ENCODE assay signal across 8 mouse cellular contexts in the genomic region with DNA sequence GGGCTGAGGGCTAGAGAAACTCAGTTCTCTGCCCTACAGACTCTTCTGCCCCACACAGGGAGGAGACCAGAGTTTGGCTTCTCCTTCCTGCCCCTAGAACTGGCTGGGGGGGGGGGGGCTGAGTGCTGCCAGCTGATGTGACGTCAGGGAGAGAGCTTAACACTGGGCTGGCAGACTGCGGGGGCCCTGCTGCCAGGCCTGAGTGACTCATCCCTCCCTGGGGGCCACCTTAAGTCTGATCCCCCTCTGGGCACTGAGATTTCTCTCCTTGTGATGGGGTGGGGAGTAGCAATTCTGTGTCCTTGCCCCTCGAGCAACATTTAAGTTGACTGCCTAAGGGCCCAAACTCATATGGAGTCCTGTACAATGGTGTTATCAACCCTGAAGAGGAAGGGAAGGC. TPM values are rescaled to one million over a fixed set of nuclear protein-coding genes. Genes with fewer than 3 reads are reported as not detected.
DNase-seq lines count a peak whose midpoint lies in the region; ATAC-seq and TF ChIP-seq lines count a peak whose summit lies in the region.

No protein-coding gene starts in this region.

- TF ChIP-seq POLR2A in cerebellum, adult 2 months (IDR thresholded peaks at IDR 0.05; ENCODE audit: borderline replicate concordance, insufficient read depth, low read length) = no peak

- 17% methylated on average over 3 of the region's 3 CpGs for WGBS in cerebellum, adult 2 months
- 72% methylated on average over 3 of the region's 3 CpGs for WGBS in limb, embryonic 11.5 days
- WGBS in stomach, embryonic 16.5 days = 55% methylated on average over 3 of the region's 3 CpGs

- H3K4me2 ChIP-seq in limb, embryonic 11.5 days (ENCODE audit: low read depth, severe bottlenecking) = peak overlapping the region; percentile 78; the same call in 1 of the 2 replicates
- H3K4me2 ChIP-seq in stomach, embryonic 16.5 days (ENCODE audit: low read depth, low read length) = peak overlapping the region; percentile 90

- peak overlapping the region; percentile 15 for H3K4me3 ChIP-seq in cerebellum, adult 2 months (replicated peaks; ENCODE audit: insufficient read depth, low read depth, low read length)
- peak overlapping the region; percentile 100 for H3K4me3 ChIP-seq in limb, embryonic 11.5 days (ENCODE audit: low read depth, low read length)
- peak overlapping the region; percentile 90 for H3K4me3 ChIP-seq in stomach, embryonic 16.5 days (replicated peaks; ENCODE audit: low read length)

- DNase-seq in cerebellum, adult 2 months = peak in 1 of 2 experiments; percentile 51
- DNase-seq in cerebellum, adult 9-11 months = no peak
- DNase-seq in right cerebral cortex, adult 18-20 months = peak; percentile 52
- no peak for DNase-seq in right cerebral cortex, postnatal 25 days
- DNase-seq in limb, embryonic 11.5 days (ENCODE audit: low spot score) = no peak
- DNase-seq in layer of hippocampus, adult 8-10 months (ENCODE audit: low spot score in 2 of 2) = no peak
- DNase-seq in frontal cortex, postnatal 25 days (ENCODE audit: low spot score in 2 of 2) = no peak

- no peaks in the 10 kb centered on the region for H3K27me3 ChIP-seq in cerebellum, adult 2 months (ENCODE audit: control insufficient read depth, insufficient read depth, low read length)
- no peaks in the 10 kb centered on the region for H3K27me3 ChIP-seq in limb, embryonic 11.5 days (ENCODE audit: control insufficient read depth, insufficient read depth, low read length)
- no peaks in the 10 kb centered on the region for H3K27me3 ChIP-seq in stomach, embryonic 16.5 days (ENCODE audit: control insufficient read depth, insufficient read depth, low read length)

- peaks cover 27% of the 10 kb centered on the region for H3K36me3 ChIP-seq in limb, embryonic 11.5 days (ENCODE audit: control insufficient read depth, insufficient read depth, low read length)
- peaks cover 26% of the 10 kb centered on the region for H3K36me3 ChIP-seq in stomach, embryonic 16.5 days (ENCODE audit: control insufficient read depth, insufficient read depth, low read length)

- peak overlapping the region; percentile 45; the same call in 1 of the 2 replicates for H3K27ac ChIP-seq in cerebellum, adult 2 months (ENCODE audit: insufficient read depth, low read length)
- no peak overlapping the region for H3K27ac ChIP-seq in limb, embryonic 11.5 days (replicated peaks; ENCODE audit: low read depth, low read length)
- no peak overlapping the region for H3K27ac ChIP-seq in stomach, embryonic 16.5 days (ENCODE audit: low read length)

- no peak for ATAC-seq in limb, embryonic 11.5 days (ENCODE audit: insufficient number of reproducible peaks, low FRiP score, low TSS enrichment, low read depth)
- ATAC-seq in stomach, embryonic 16.5 days (ENCODE audit: insufficient read depth, low FRiP score) = no peak

- H3K4me1 ChIP-seq in cerebellum, adult 2 months (ENCODE audit: control insufficient read depth, insufficient read depth, low read length) = peaks cover 15% of the 10 kb centered on the region
- H3K4me1 ChIP-seq in limb, embryonic 11.5 days (ENCODE audit: control insufficient read depth, insufficient read depth, low read length) = peaks cover 16% of the 10 kb centered on the region; the same call in 1 of the 2 replicates
- H3K4me1 ChIP-seq in stomach, embryonic 16.5 days (ENCODE audit: control insufficient read depth, insufficient read depth, low read length) = peaks cover 16% of the 10 kb centered on the region

- TF ChIP-seq CTCF in cerebellum, adult 2 months (IDR thresholded peaks at IDR 0.05; ENCODE audit: borderline replicate concordance, insufficient read depth, low read depth, low read length) = no peak

- H3K9ac ChIP-seq in limb, embryonic 11.5 days (ENCODE audit: low read length) = no peak overlapping the region
- peak overlapping the region; percentile 95 for H3K9ac ChIP-seq in stomach, embryonic 16.5 days (ENCODE audit: low read length)

- no peaks in the 10 kb centered on the region for H3K9me3 ChIP-seq in limb, embryonic 11.5 days (ENCODE audit: control insufficient read depth, low read length)
- H3K9me3 ChIP-seq in stomach, embryonic 16.5 days (replicated peaks; ENCODE audit: control insufficient read depth, low read length) = no peaks in the 10 kb centered on the region

RNA-seq across cellular contexts. Expression of gene Ankrd52, which starts 1.5 kb away (rescaled TPM):
- 40.6 and 41.6 TPM in 2 replicates for polyA plus RNA-seq in cerebellum, adult 2 months (2012; rRNA removed)
- 12.0 and 12.8 TPM in 2 replicates for polyA plus RNA-seq in limb, embryonic 11.5 days (2014; fragmentation: Nextera tagmentation; extraction: Ambion mirVana)
- 8.4 and 10.0 TPM in 2 replicates for polyA plus RNA-seq in stomach, embryonic 16.5 days (2015; fragmentation: Nextera tagmentation; extraction: Ambion mirVana)
- total RNA-seq in layer of hippocampus, adult 8-10 months (2022) = 10 to 100 TPM; 46.3 to 57.3 (median 50.2) TPM

RNA-seq across cellular contexts. Expression of gene Coq10a, which starts 9.7 kb away (rescaled TPM):
- polyA plus RNA-seq in cerebellum, adult 2 months (2012; rRNA removed) = 115 and 117 TPM in 2 replicates
- polyA plus RNA-seq in limb, embryonic 11.5 days (2014; fragmentation: Nextera tagmentation; extraction: Ambion mirVana) = 8.5 and 11.0 TPM in 2 replicates
- 3.4 and 3.5 TPM in 2 replicates for polyA plus RNA-seq in stomach, embryonic 16.5 days (2015; fragmentation: Nextera tagmentation; extraction: Ambion mirVana)
- 10 to 100 TPM; 47.5 to 57.4 (median 51.9) TPM for total RNA-seq in layer of hippocampus, adult 8-10 months (2022)

RNA-seq across cellular contexts. Expression of gene Slc39a5, which starts 22.6 kb away (rescaled TPM):
- 0.13 TPM in 1 of 2 replicates, not detected in the other for polyA plus RNA-seq in cerebellum, adult 2 months (2012; rRNA removed)
- polyA plus RNA-seq in limb, embryonic 11.5 days (2014; fragmentation: Nextera tagmentation; extraction: Ambion mirVana) = 0.07 and 0.20 TPM in 2 replicates
- polyA plus RNA-seq in stomach, embryonic 16.5 days (2015; fragmentation: Nextera tagmentation; extraction: Ambion mirVana) = 28.7 and 32.9 TPM in 2 replicates
- under 1 TPM in 3 of 4 experiments, not detected in 1; 0.35 to 0.45 (median 0.43) TPM for total RNA-seq in layer of hippocampus, adult 8-10 months (2022)

RNA-seq across cellular contexts. Expression of gene Nabp2, which starts 32.8 kb away (rescaled TPM):
- 78.9 and 83.6 TPM in 2 replicates for polyA plus RNA-seq in cerebellum, adult 2 months (2012; rRNA removed)
- 89.9 and 91.8 TPM in 2 replicates for polyA plus RNA-seq in limb, embryonic 11.5 days (2014; fragmentation: Nextera tagmentation; extraction: Ambion mirVana)
- 72.0 and 75.5 TPM in 2 replicates for polyA plus RNA-seq in stomach, embryonic 16.5 days (2015; fragmentation: Nextera tagmentation; extraction: Ambion mirVana)
- total RNA-seq in layer of hippocampus, adult 8-10 months (2022) = 100 to 1,000 TPM in 2 of 4 experiments, 10 to 100 TPM in 2; 94.4 to 107 (median 100) TPM

RNA-seq across cellular contexts. Expression of gene Rnf41, which starts 33.0 kb away (rescaled TPM):
- polyA plus RNA-seq in cerebellum, adult 2 months (2012; rRNA removed) = 88.0 and 90.5 TPM in 2 replicates
- 34.3 and 34.6 TPM in 2 replicates for polyA plus RNA-seq in limb, embryonic 11.5 days (2014; fragmentation: Nextera tagmentation; extraction: Ambion mirVana)
- polyA plus RNA-seq in stomach, embryonic 16.5 days (2015; fragmentation: Nextera tagmentation; extraction: Ambion mirVana) = 37.0 and 38.5 TPM in 2 replicates
- total RNA-seq in layer of hippocampus, adult 8-10 months (2022) = 10 to 100 TPM; 71.7 to 79.9 (median 75.7) TPM

Comparison
In these comparisons a context has a peak if more than half of its experiments do, and no peak if none do; other contexts are left out.
1. H3K4me3 ChIP-seq: peak in every context shown above with its lines; median percentile 100 in limb, embryonic 11.5 days; 90 in stomach, embryonic 16.5 days; 15 in cerebellum, adult 2 months.
2. RNA of gene Slc39a5, which starts 22.6 kb away (polyA plus RNA-seq): 28.7 to 32.9 TPM in stomach, embryonic 16.5 days; 0.07 to 0.20 TPM in limb, embryonic 11.5 days and 0.13 TPM in cerebellum, adult 2 months; every median in the first group is over 10 times any median in the second.